Mouse (Mus musculus) hindbrain, postnatal 0 days (tissue): ENCODE measurements around the gene Slc8a3. TPM values are rescaled to one million over a fixed set of nuclear protein-coding genes. Genes with fewer than 3 reads are reported as not detected.

Experiments
- ATAC-seq: fragments of 200-750 bp; cut with Nextera tagmentation; 2 replicates; pipeline ENCODE4 v1.8.0; 2017; ENCODE audit warnings: mild to moderate bottlenecking, moderate TSS enrichment, moderate library complexity
- DNase-seq: peaks from one replicate; pipeline ENCODE4 v3.0.0-alpha.2; 2015; ENCODE audit warnings: low spot score
- H3K27ac ChIP-seq: fragments of 300-500 bp; sonication (generic); 2 replicates; pipeline ENCODE4 v1.5.1; 2014; ENCODE audit warnings: mild to moderate bottlenecking
- H3K27me3 ChIP-seq: fragments of 300-500 bp; sonication (generic); 2 replicates; pipeline ENCODE4 v1.6.1; 2014; ENCODE audit warnings: low read length, mixed read lengths; ENCODE audit not compliant: insufficient read depth
- H3K36me3 ChIP-seq: fragments of 300-500 bp; sonication (generic); 2 replicates; pipeline ENCODE4 v1.6.1; 2014; ENCODE audit warnings: low read length, mixed read lengths; ENCODE audit not compliant: insufficient read depth
- H3K4me1 ChIP-seq: fragments of 300-500 bp; sonication (generic); 2 replicates; pipeline ENCODE4 v1.6.1; 2014; ENCODE audit warnings: antibody characterized with exemption, low read length, mixed read lengths; ENCODE audit not compliant: insufficient read depth
- H3K4me2 ChIP-seq: fragments of 300-500 bp; sonication (generic); 2 replicates; pipeline ENCODE4 v1.6.1; 2014; ENCODE audit warnings: low read depth, mild to moderate bottlenecking, low read length, moderate library complexity, mixed read lengths
- H3K4me3 ChIP-seq: fragments of 300-500 bp; sonication (generic); 2 replicates; pipeline ENCODE4 v1.5.1; 2014; ENCODE audit warnings: low read length
- H3K9ac ChIP-seq: fragments of 300-500 bp; sonication (generic); replicated peaks from 2 replicates; pipeline ENCODE4 v1.6.1; 2014; ENCODE audit warnings: mild to moderate bottlenecking, low read length, moderate library complexity, mixed read lengths
- H3K9me3 ChIP-seq: fragments of 300-500 bp; sonication (generic); 2 replicates; pipeline ENCODE4 v1.6.1; 2016; ENCODE audit warnings: low read length, mixed read lengths
- CTCF ChIP-seq: IDR thresholded peaks from 2 replicates; pipeline ENCODE4 v1.5.1; 2016; ENCODE audit warnings: antibody characterized with exemption, control low read depth, low read depth
- WGBS: fragments of 180-500 bp; shearing (Covaris S2); extraction: QIAGEN DNeasy Blood & Tissue Kit; methylation state at CpG from one replicate; pipeline ENCODE4 v1.1.7; 2014; 5-methylcytosine and 5-hydroxymethylcytosine counted together
- polyA plus RNA-seq: library from polyadenylated mRNA; unstranded; fragments of >200 nt; fragmentation: Nextera tagmentation; extraction: Ambion mirVana; gene quantifications from 2 replicates; pipeline ENCODE4 v1.2.1, GENCODE M21; 2015
- total RNA-seq: library from RNA; depleted of rRNA; stranded (reverse); fragments of >200 nt; gene quantifications from 2 replicates; pipeline ENCODE4 v1.2.3, GENCODE M21; 2014

Slc8a3 gene
- total and polyA plus RNA-seq, 2 experiments from 2014 or later = 11.0 to 51.2 TPM

DNA sequence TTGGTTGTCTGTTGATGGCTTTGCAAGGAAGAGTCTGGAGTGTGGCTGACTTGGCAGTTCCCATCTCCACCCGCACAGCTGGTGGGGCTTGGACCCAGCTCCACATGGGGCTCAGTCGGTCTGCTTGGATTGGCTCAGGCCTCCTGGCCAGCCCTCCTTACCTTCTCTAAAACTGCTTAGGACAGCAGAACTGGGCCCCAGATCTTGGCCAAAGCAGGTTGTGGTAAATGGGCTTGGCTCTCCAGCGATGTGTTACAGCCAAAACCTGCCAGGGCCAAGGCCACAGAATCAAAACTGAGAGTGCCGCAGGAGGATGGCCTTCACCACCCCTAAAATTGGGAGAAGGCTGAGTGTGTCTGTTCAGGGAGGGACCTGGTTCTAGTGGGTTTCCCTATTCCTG lies 159.1 kb downstream of the Slc8a3 start:
- TF ChIP-seq CTCF = no peak
- Histone ChIP-seq H3K27ac (no peak overlapping the region), H3K4me1 (no peaks in the 10 kb centered on the region), H3K4me3 (no peak overlapping the region), H3K27me3 (no peaks in the 10 kb centered on the region), H3K9ac (no peak overlapping the region), H3K4me2 (no peak overlapping the region), H3K9me3 (no peaks in the 10 kb centered on the region), H3K36me3 (no peaks in the 10 kb centered on the region; the same call in 1 of the 2 replicates)
- DNase-seq = no peak
- 85% methylated on average over 4 of the region's 4 CpGs for WGBS
- no peak for ATAC-seq

DNA sequence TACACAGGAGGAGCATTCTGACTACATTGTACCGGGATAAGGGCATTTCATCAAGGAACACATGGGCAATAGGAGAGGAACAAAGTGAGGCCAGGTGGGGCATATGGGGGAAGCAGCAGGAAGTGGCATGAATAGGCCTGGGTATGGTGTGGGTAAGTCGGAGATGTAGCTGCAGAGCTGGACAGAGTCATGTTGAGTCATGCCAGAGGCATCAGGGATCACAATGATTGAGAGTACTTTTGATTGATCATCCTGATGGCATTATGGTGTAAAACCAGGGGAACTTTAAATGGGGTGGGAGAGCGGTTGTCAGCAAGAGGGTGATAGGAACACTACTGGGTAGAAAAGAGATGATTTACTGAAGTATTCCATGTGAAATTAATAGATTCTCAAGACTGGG lies 160.0 kb downstream of the Slc8a3 start:
- DNase-seq = no peak
- TF ChIP-seq CTCF = no peak
- Histone ChIP-seq H3K9ac (no peak overlapping the region), H3K27me3 (no peaks in the 10 kb centered on the region), H3K9me3 (no peaks in the 10 kb centered on the region), H3K27ac (no peak overlapping the region), H3K4me2 (no peak overlapping the region), H3K4me3 (no peak overlapping the region), H3K36me3 (no peaks in the 10 kb centered on the region; the same call in 1 of the 2 replicates), H3K4me1 (no peaks in the 10 kb centered on the region)
- WGBS = 83% methylated on average over 3 of the region's 3 CpGs
- no peak for ATAC-seq

DNA sequence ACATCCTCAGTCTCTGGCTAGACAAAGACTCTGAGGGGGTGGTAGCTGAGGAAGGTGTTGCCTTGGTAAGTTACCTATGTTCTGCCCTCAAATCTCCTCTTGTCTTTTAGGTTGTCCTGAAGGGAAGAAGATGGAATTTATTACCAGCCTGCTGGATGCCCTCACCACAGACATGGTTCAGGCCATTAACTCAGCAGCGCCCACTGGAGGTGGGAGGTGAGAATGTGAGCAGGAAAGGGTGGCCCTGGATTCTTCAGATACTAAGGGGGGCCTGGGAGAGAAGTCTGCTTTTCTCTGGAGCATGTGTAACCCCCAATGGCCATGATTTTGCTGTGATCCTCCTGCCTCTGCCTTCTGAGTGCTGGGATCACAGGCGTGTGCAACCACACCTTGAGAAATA lies 162.9 kb downstream of the Slc8a3 start:
- no peaks in the 10 kb centered on the region for H3K27me3 ChIP-seq
- TF ChIP-seq CTCF = peak; percentile 55
- DNase-seq (no peak), ATAC-seq (no peak)
- H3K9me3 ChIP-seq = no peaks in the 10 kb centered on the region
- no peak overlapping the region for H3K9ac ChIP-seq
- 75% methylated on average over 2 of the region's 2 CpGs for WGBS
- H3K27ac ChIP-seq = no peak overlapping the region
- no peak overlapping the region for H3K4me3 ChIP-seq
- H3K4me1 ChIP-seq = 0 out of 2 replicates have a peak, but pooled peaks cover 11% of the 10 kb centered on the region
- H3K36me3 ChIP-seq = no peaks in the 10 kb centered on the region; the same call in 1 of the 2 replicates
- no peak overlapping the region for H3K4me2 ChIP-seq

DNA sequence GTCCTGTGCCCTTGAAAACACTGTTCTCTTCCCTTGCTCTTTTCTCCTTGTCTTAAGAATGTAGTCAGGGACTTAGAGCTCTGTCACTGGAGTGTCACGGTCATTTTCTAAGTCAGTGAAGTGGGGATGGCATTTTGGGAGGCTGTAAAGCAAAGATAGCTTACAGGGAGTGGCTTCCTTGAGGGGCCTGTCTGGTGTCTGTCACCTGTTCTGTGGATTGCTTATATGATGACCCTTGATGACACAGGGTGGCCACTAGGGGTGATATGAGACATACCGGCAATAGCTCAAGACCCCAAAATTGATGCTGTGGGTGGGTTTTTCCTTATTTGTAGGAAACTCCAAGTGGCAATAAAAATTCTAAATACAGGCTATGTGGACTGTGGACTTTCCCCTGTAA lies 164.5 kb downstream of the Slc8a3 start:
- Histone ChIP-seq H3K36me3 (no peaks in the 10 kb centered on the region; the same call in 1 of the 2 replicates), H3K4me2 (no peak overlapping the region), H3K4me1 (0 out of 2 replicates have a peak, but pooled peaks cover 11% of the 10 kb centered on the region), H3K9me3 (no peaks in the 10 kb centered on the region), H3K4me3 (no peak overlapping the region), H3K9ac (no peak overlapping the region), H3K27ac (no peak overlapping the region), H3K27me3 (no peaks in the 10 kb centered on the region)
- 83% methylated on average over 2 of the region's 2 CpGs for WGBS
- no peak for DNase-seq
- peak; percentile 50 for TF ChIP-seq CTCF
- no peak for ATAC-seq

DNA sequence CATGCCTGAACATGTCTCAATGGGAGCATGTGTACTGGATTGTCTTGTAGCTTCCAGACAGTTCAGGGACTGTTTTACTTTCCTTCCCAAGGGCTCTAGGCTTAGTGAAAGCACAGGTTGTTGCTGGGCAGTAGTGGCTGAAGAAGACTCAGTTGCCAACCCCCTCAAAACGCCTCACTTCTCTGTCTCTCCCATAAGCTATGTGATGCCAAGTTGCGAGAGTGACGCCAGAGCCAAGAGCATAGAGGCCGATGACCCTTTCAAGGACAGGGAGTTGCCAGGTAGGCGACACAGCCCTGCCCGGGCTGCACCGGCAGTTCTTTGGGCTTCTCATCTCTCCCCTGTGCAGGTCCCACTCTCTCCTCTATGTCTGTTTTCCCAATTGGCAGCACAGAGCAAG lies 164.9 kb downstream of the Slc8a3 start:
- Histone ChIP-seq H3K9ac (no peak overlapping the region), H3K4me1 (0 out of 2 replicates have a peak, but pooled peaks cover 11% of the 10 kb centered on the region), H3K27me3 (no peaks in the 10 kb centered on the region), H3K9me3 (no peaks in the 10 kb centered on the region), H3K36me3 (no peaks in the 10 kb centered on the region; the same call in 1 of the 2 replicates), H3K27ac (no peak overlapping the region), H3K4me2 (no peak overlapping the region), H3K4me3 (no peak overlapping the region)
- ATAC-seq = no peak
- 94% methylated on average over 7 of the region's 7 CpGs for WGBS
- no peak for DNase-seq
- no peak for TF ChIP-seq CTCF

DNA sequence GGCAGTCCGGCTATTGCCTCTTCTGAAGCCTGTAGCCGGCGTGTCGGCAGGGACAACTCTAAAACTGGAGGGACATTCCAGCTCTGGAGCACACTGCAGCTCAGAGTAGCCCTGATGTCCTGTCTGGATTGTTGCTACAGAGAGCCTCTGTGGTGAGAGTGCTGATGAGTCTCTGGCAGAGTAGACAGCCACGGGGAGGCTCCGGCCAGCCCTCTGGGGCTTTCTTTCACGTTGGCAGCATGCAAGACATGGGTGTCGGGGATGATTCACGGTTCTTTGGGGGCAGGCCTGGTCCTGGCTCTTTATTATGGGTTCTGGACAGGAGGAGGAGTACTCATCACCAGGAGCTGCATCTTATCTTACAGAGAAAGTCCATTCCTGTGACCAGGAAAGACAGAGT lies 165.8 kb downstream of the Slc8a3 start:
- Histone ChIP-seq H3K9ac (0 out of 2 replicates have a peak overlapping the region, but pooled peaks have one; percentile 5), H3K4me2 (no peak overlapping the region), H3K9me3 (no peaks in the 10 kb centered on the region), H3K27me3 (no peaks in the 10 kb centered on the region), H3K36me3 (no peaks in the 10 kb centered on the region; the same call in 1 of the 2 replicates), H3K27ac (peak overlapping the region; percentile 26; the same call in 1 of the 2 replicates), H3K4me1 (0 out of 2 replicates have a peak, but pooled peaks cover 11% of the 10 kb centered on the region), H3K4me3 (no peak overlapping the region)
- TF ChIP-seq CTCF = no peak
- peak; percentile 21 for DNase-seq
- ATAC-seq = peak; percentile 61
- 58% methylated on average over 9 of the region's 9 CpGs for WGBS

DNA sequence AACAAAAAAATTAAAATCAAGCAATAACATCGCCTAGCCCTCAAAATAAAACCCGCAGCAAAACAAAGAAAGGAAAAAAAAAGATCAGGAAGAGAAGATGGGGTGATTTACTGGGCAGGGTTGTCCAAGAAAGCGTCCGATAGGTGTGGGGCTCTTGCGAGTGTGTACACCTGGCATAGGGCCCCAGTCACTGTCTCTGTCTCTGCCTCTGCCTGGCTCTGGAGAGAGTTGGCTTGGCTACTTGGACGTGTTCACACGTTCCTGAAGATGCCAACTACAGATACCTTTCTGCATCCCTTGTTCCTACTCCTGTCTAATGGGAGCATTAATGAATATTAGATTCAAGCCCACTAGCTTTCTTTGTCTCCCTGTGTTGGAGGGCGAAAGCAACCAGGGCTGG lies 166.4 kb downstream of the Slc8a3 start:
- H3K36me3 ChIP-seq = no peaks in the 10 kb centered on the region; the same call in 1 of the 2 replicates
- H3K4me1 ChIP-seq = 0 out of 2 replicates have a peak, but pooled peaks cover 11% of the 10 kb centered on the region
- no peak overlapping the region for H3K4me2 ChIP-seq
- ATAC-seq = no peak
- no peaks in the 10 kb centered on the region for H3K27me3 ChIP-seq
- no peaks in the 10 kb centered on the region for H3K9me3 ChIP-seq
- H3K27ac ChIP-seq = peak overlapping the region; percentile 26; the same call in 1 of the 2 replicates
- no peak for TF ChIP-seq CTCF
- WGBS = 61% methylated on average over 8 of the region's 8 CpGs
- no peak for DNase-seq
- no peak overlapping the region for H3K4me3 ChIP-seq
- H3K9ac ChIP-seq = 0 out of 2 replicates have a peak overlapping the region, but pooled peaks have one; percentile 5
